Mouse (Mus musculus) liver, embryonic 13.5 days (tissue): ENCODE measurements at regions not wholly inside any gene's neighbourhood (a gene's known extent, or its start where the extent isn't known, plus 50 kb on each side); places are given as distances from the start of the nearest gene placed in this dataset.

Experiments
- ATAC-seq: fragments of 200-750 bp; cut with Nextera tagmentation; 2 replicates; pipeline ENCODE4 v1.8.0; 2017; ENCODE audit warnings: low read depth, mild to moderate bottlenecking, moderate number of reproducible peaks, moderate library complexity
- DNase-seq: peaks from one replicate; pipeline ENCODE4 v3.0.0; 2022
- H3K27ac ChIP-seq: fragments of 300-500 bp; sonication (generic); 2 replicates; pipeline ENCODE4 v1.5.1; 2015; ENCODE audit warnings: moderate library complexity, mild to moderate bottlenecking, inconsistent platforms
- H3K27me3 ChIP-seq: fragments of 300-500 bp; sonication (generic); 2 replicates; pipeline ENCODE4 v1.6.1; 2015; ENCODE audit warnings: mild to moderate bottlenecking, inconsistent platforms
- H3K36me3 ChIP-seq: fragments of 300-500 bp; sonication (generic); 2 replicates; pipeline ENCODE4 v1.6.1; 2015; ENCODE audit warnings: mild to moderate bottlenecking, inconsistent platforms
- H3K4me1 ChIP-seq: fragments of 300-500 bp; sonication (generic); replicated peaks from 2 replicates; pipeline ENCODE4 v1.6.1; 2015; ENCODE audit warnings: inconsistent platforms
- H3K4me2 ChIP-seq: fragments of 300-500 bp; sonication (generic); 2 replicates; pipeline ENCODE4 v1.6.1; 2015; ENCODE audit warnings: inconsistent platforms, mild to moderate bottlenecking, moderate library complexity
- H3K4me3 ChIP-seq: fragments of 300-500 bp; sonication (generic); replicated peaks from 2 replicates; pipeline ENCODE4 v1.5.1; 2015; ENCODE audit warnings: mild to moderate bottlenecking, inconsistent platforms
- H3K9ac ChIP-seq: fragments of 300-500 bp; sonication (generic); 2 replicates; pipeline ENCODE4 v1.6.1; 2015; ENCODE audit warnings: mild to moderate bottlenecking, inconsistent platforms
- H3K9me3 ChIP-seq: fragments of 300-500 bp; sonication (generic); replicated peaks from 2 replicates; pipeline ENCODE4 v1.6.1; 2016; ENCODE audit warnings: inconsistent platforms
- WGBS: fragments of 180-500 bp; shearing (Covaris S2); methylation state at CpG from one replicate; pipeline ENCODE4 v1.1.7; 2015; ENCODE audit not compliant: insufficient replicate concordance; 5-methylcytosine and 5-hydroxymethylcytosine counted together

DNA sequence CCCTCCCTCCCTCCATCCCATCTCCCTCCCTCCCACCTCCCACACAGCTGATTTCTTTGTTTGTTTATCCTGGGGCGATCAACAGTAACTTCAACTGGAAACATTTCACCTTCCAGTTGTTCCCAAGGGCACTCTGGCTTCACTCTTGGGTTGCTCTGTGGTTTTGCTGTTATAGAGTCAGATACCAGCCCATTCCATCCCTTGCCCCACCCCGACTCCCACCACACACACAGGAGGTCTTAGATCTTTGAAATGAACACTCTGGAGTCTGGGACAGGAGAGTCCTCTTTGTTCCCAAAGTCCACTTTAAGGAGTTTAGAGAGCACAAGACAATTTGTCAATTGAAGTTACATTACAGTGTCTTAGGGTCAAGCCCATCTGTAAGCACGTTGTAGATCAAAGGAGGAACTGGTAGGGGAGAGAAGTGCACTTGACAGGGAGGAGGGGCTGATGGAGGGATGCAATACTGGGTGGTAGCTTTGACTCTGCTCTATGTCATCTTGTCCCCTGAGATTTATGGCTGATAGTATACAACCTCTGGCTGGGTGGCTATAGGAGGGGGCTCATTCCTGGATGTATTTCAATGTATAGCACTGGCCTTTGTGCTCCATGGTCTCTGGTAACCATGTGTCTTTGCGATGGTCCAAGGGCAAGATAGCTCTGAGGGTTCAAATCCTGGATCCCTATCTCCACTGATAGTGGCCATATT, 313.9 kb downstream of the Glrx3 start:
- Histone ChIP-seq H3K36me3 (no peaks in the 10 kb centered on the region), H3K4me3 (no peak overlapping the region), H3K9ac (no peak overlapping the region), H3K9me3 (no peaks in the 10 kb centered on the region), H3K4me2 (no peak overlapping the region), H3K27ac (no peak overlapping the region), H3K27me3 (no peaks in the 10 kb centered on the region), H3K4me1 (no peaks in the 10 kb centered on the region)
- WGBS, result 23% methylated on average over 4 of the region's 4 CpGs
- ATAC-seq (no peak), DNase-seq (no peak)

- H3K4me1 ChIP-seq, result no peaks in the 10 kb centered on the region
- DNase-seq, result no peak
- H3K9me3 ChIP-seq, result no peaks in the 10 kb centered on the region
- H3K4me2 ChIP-seq, result no peak overlapping the region
- 33% methylated on average over 3 of the region's 3 CpGs for WGBS
- no peak for ATAC-seq
- no peak overlapping the region for H3K9ac ChIP-seq
- no peak overlapping the region for H3K27ac ChIP-seq
- H3K27me3 ChIP-seq, result no peaks in the 10 kb centered on the region
- H3K4me3 ChIP-seq, result no peak overlapping the region
- H3K36me3 ChIP-seq, result no peaks in the 10 kb centered on the region
Observed at GRCm38 (mm10) chr7:137765961-137766360, 328.5 kb downstream of the Glrx3 start.

GRCm38 (mm10) chr7:137766721-137767120, 329.3 kb downstream of the Glrx3 start:
- no peaks in the 10 kb centered on the region for H3K36me3 ChIP-seq
- ATAC-seq (no peak), DNase-seq (no peak)
- H3K9me3 ChIP-seq, result no peaks in the 10 kb centered on the region
- 55% methylated on average over 2 of the region's 2 CpGs for WGBS
- H3K4me3 ChIP-seq, result no peak overlapping the region
- H3K4me2 ChIP-seq, result no peak overlapping the region
- H3K4me1 ChIP-seq, result no peaks in the 10 kb centered on the region
- H3K27me3 ChIP-seq, result no peaks in the 10 kb centered on the region
- no peak overlapping the region for H3K9ac ChIP-seq
- H3K27ac ChIP-seq, result no peak overlapping the region

DNA sequence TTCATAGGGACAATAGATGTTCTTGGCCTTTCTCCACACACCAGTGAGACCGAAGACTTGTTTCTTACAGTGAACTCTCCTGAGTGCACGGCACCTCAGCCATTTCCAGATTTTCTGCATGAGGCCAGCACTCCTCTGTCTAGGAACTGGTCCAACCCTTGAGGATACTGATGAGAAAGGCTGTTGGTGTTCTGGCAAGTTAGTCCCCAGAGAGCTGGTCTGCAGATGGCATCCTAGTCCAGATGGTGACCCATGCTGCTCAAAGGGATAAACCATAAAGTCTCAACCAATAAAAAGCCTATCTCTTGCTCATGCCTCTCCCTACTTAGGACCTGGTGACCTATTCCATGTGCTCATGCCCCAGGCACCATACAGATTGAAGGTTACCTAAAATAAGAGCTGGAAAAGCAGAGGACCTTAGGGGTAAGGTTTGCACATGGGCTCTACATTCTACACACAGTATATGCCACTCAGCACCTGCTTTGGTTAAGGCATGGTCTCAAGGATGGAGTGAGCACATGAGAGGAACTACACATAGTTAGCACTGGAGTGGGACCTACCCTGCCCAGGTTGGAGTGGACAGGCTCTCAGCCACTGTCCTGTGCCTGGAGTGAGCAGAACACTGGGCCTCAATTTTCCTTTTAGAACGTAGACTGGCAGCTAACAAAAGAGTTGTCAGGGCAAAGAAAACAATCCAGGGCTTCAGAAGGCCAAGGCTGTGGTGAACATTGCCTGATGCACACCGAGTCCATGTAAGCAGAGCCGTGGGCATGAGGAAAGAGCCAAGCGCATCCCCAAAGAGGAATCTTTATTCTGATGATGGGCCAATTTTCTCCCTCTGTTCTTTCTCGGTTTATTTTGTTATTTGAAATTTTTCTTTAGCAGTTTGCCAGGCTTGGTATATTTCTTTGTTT, 335.9 kb downstream of the Glrx3 start:
- no peak for ATAC-seq
- WGBS, result 66% methylated on average over 7 of the region's 7 CpGs
- H3K27ac ChIP-seq, result no peak overlapping the region

GRCm38 (mm10) chr7:137773965-137774310, 336.5 kb downstream of the Glrx3 start:
- H3K4me1 ChIP-seq, result no peaks in the 10 kb centered on the region
- ATAC-seq (no peak), DNase-seq (no peak)
- H3K27ac ChIP-seq, result no peak overlapping the region
- no peak overlapping the region for H3K4me3 ChIP-seq
- H3K9ac ChIP-seq, result no peak overlapping the region
- no peak overlapping the region for H3K4me2 ChIP-seq
- WGBS, result 57% methylated on average over 7 of the region's 7 CpGs
- no peaks in the 10 kb centered on the region for H3K9me3 ChIP-seq
- H3K36me3 ChIP-seq, result no peaks in the 10 kb centered on the region
- H3K27me3 ChIP-seq, result no peaks in the 10 kb centered on the region

More for the DNA sequence above, 335.9 kb downstream of the Glrx3 start:
- H3K9me3 ChIP-seq, result no peaks in the 10 kb centered on the region
- H3K9ac ChIP-seq, result no peak overlapping the region
- H3K36me3 ChIP-seq, result no peaks in the 10 kb centered on the region
- H3K4me3 ChIP-seq, result no peak overlapping the region
- H3K4me2 ChIP-seq, result no peak overlapping the region
- H3K4me1 ChIP-seq, result no peaks in the 10 kb centered on the region
- no peaks in the 10 kb centered on the region for H3K27me3 ChIP-seq
- DNase-seq, result no peak

- Histone ChIP-seq H3K4me2 (no peak overlapping the region), H3K9ac (no peak overlapping the region), H3K4me3 (no peak overlapping the region), H3K4me1 (no peaks in the 10 kb centered on the region), H3K9me3 (no peaks in the 10 kb centered on the region), H3K36me3 (no peaks in the 10 kb centered on the region), H3K27ac (no peak overlapping the region), H3K27me3 (no peaks in the 10 kb centered on the region)
- DNase-seq (no peak), ATAC-seq (no peak)
Observed at GRCm38 (mm10) chr7:137783954-137784353, 346.5 kb downstream of the Glrx3 start.

GRCm38 (mm10) chr7:137805361-137805760, 367.9 kb downstream of the Glrx3 start:
- Histone ChIP-seq H3K9me3 (no peaks in the 10 kb centered on the region), H3K36me3 (no peaks in the 10 kb centered on the region), H3K4me3 (no peak overlapping the region), H3K4me2 (no peak overlapping the region), H3K27me3 (no peaks in the 10 kb centered on the region), H3K27ac (no peak overlapping the region), H3K9ac (no peak overlapping the region), H3K4me1 (no peaks in the 10 kb centered on the region)
- 56% methylated on average over 6 of the region's 6 CpGs for WGBS
- DNase-seq (no peak), ATAC-seq (no peak)

GRCm38 (mm10) chr7:137812839-137813238, 375.4 kb downstream of the Glrx3 start:
- Histone ChIP-seq H3K27me3 (no peaks in the 10 kb centered on the region), H3K4me2 (no peak overlapping the region), H3K9ac (no peak overlapping the region), H3K36me3 (no peaks in the 10 kb centered on the region), H3K4me1 (no peaks in the 10 kb centered on the region), H3K4me3 (no peak overlapping the region), H3K27ac (no peak overlapping the region), H3K9me3 (no peaks in the 10 kb centered on the region)
- 49% methylated on average over 3 of the region's 3 CpGs for WGBS
- ATAC-seq, result no peak
- DNase-seq, result no peak

- Histone ChIP-seq H3K4me3 (no peak overlapping the region), H3K27me3 (no peaks in the 10 kb centered on the region), H3K36me3 (no peaks in the 10 kb centered on the region), H3K27ac (no peak overlapping the region), H3K4me2 (no peak overlapping the region), H3K9me3 (no peaks in the 10 kb centered on the region), H3K4me1 (no peaks in the 10 kb centered on the region), H3K9ac (no peak overlapping the region)
- ATAC-seq (no peak), DNase-seq (no peak)
- WGBS, result 70% methylated on average over 2 of the region's 2 CpGs
Observed at GRCm38 (mm10) chr7:137840520-137840919, 403.1 kb downstream of the Glrx3 start.

GRCm38 (mm10) chr7:137841044-137841443, 403.6 kb downstream of the Glrx3 start:
- no peaks in the 10 kb centered on the region for H3K4me1 ChIP-seq
- H3K9me3 ChIP-seq, result no peaks in the 10 kb centered on the region
- H3K27me3 ChIP-seq, result no peaks in the 10 kb centered on the region
- H3K27ac ChIP-seq, result no peak overlapping the region
- no peak for DNase-seq
- no peak overlapping the region for H3K4me3 ChIP-seq
- no peak overlapping the region for H3K4me2 ChIP-seq
- no peak overlapping the region for H3K9ac ChIP-seq
- no peaks in the 10 kb centered on the region for H3K36me3 ChIP-seq
- ATAC-seq, result no peak
- 61% methylated on average over 5 of the region's 5 CpGs for WGBS

DNA sequence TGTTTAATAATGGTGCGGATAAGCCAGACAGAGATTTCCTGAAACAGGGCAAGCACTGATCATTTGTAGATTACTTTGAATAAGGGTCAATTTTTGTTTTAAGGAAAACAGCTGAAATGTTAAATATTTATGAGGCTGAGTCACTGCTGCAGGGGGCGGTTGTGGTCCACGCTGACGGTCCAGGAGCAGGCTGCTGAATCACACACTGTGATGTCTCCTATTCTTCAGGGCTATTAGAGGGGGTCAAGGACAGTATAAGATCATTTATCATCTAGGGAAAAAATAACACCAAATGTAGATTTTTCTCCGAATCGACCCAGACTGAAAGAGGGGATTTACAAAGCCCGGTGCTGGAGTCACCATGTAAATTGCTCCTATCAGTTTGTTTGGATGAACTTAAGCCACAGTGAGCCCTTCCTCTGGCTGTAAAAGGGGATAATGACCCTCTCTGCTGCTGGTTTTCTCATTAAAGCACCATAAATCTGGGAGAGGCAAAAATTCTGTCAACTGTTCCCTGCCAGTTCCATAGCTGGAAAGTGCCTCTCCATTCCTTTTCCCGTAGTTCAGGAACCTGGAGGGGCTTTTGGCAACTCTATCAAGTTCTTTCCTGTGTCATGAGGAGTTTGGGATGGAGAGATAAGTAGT, 404.2 kb downstream of the Glrx3 start:
- 53% methylated on average over 8 of the region's 8 CpGs for WGBS
- no peaks in the 10 kb centered on the region for H3K36me3 ChIP-seq
- no peak overlapping the region for H3K9ac ChIP-seq
- ATAC-seq (no peak), DNase-seq (no peak)
- no peaks in the 10 kb centered on the region for H3K4me1 ChIP-seq
- H3K27ac ChIP-seq, result no peak overlapping the region
- no peak overlapping the region for H3K4me3 ChIP-seq
- no peaks in the 10 kb centered on the region for H3K9me3 ChIP-seq
- no peaks in the 10 kb centered on the region for H3K27me3 ChIP-seq
- H3K4me2 ChIP-seq, result no peak overlapping the region
